Mouse (Mus musculus) midbrain, embryonic 10.5 days (tissue): ENCODE measurements around the gene Olfr707. TPM values are rescaled to one million over a fixed set of nuclear protein-coding genes. Genes with fewer than 3 reads are reported as not detected.
"Not testable (repeated sequence)": the region's sequence is repeated elsewhere in the genome, so short reads cannot be mapped to it uniquely, and the experiment has no call there.

Experiments used
- DNase-seq: peaks from one replicate; pipeline ENCODE4 v3.0.0-alpha.2; 2017; ENCODE audit warnings: low spot score
- H3K27ac ChIP-seq: fragments of 300-500 bp; sonication (generic); replicated peaks from 2 replicates; pipeline ENCODE4 v1.5.1; 2016; ENCODE audit warnings: mild to moderate bottlenecking
- H3K27me3 ChIP-seq: fragments of 300-500 bp; sonication (generic); 2 replicates; pipeline ENCODE4 v1.6.1; 2016; ENCODE audit warnings: low read depth, mild to moderate bottlenecking; ENCODE audit not compliant: poor library complexity, severe bottlenecking
- H3K36me3 ChIP-seq: fragments of 300-500 bp; sonication (generic); 2 replicates; pipeline ENCODE4 v1.6.1; 2016; ENCODE audit warnings: mild to moderate bottlenecking, moderate library complexity
- H3K4me1 ChIP-seq: fragments of 300-500 bp; sonication (generic); 2 replicates; pipeline ENCODE4 v1.6.1; 2016
- H3K4me3 ChIP-seq: fragments of 300-500 bp; sonication (generic); 2 replicates; pipeline ENCODE4 v1.5.1; 2016; ENCODE audit warnings: mild to moderate bottlenecking, moderate library complexity
- H3K9me3 ChIP-seq: fragments of 300-500 bp; sonication (generic); replicated peaks from 2 replicates; pipeline ENCODE4 v1.6.1; 2016; ENCODE audit warnings: mild to moderate bottlenecking
- WGBS: fragments of 180-500 bp; shearing (Covaris S2); methylation state at CpG from one replicate; pipeline ENCODE4 v1.1.7; 2016; 5-methylcytosine and 5-hydroxymethylcytosine counted together
- polyA plus RNA-seq: library from polyadenylated mRNA; unstranded; fragments of >200 nt; fragmentation: Nextera tagmentation; extraction: Ambion mirVana; gene quantifications from 2 replicates; pipeline ENCODE4 v1.2.1, GENCODE M21; 2016

Olfr707 gene
- polyA plus RNA-seq = not detected in 2 replicates

- H3K36me3 ChIP-seq, H3K9me3 ChIP-seq, DNase-seq, H3K27ac ChIP-seq, H3K27me3 ChIP-seq, H3K4me3 ChIP-seq, H3K4me1 ChIP-seq: not testable (repeated sequence)
- 84% methylated on average over 3 of the region's 3 CpGs for WGBS
These were observed at the start of gene Olfr707 for GRCm38 (mm10) chr7:106901141-106901540. Olfr707 (minus strand) TSS chr7:106901241.

GRCm38 (mm10) chr7:106948212-106948611 lies 47.2 kb upstream of the Olfr707 start, which contains the start of gene Olfr710:
Olfr710 (minus strand) TSS chr7:106948312.
- Histone ChIP-seq H3K27ac (no peak within 1 kb of the TSS), H3K36me3 (no peaks in the 10 kb centered on the region), H3K4me1 (no peaks in the 10 kb centered on the region), H3K9me3 (no peaks in the 10 kb centered on the region; the same call in 1 of the 2 replicates), H3K27me3 (no peaks in the 10 kb centered on the region), H3K4me3 (no peak within 1 kb of the TSS)
- WGBS = 84% methylated on average over 3 of the region's 3 CpGs
- DNase-seq = no peak

- Histone ChIP-seq H3K4me3 (no peak within 1 kb of the TSS), H3K27ac (no peak within 1 kb of the TSS), H3K4me1 (no peaks in the 10 kb centered on the region), H3K36me3 (no peaks in the 10 kb centered on the region), H3K9me3 (no peaks in the 10 kb centered on the region), H3K27me3 (no peaks in the 10 kb centered on the region)
- no peak for DNase-seq
These were observed 31.1 kb upstream of the Olfr707 start, which contains the start of gene Olfr709-ps1 for GRCm38 (mm10) chr7:106932119-106932518. Olfr709-ps1 (minus strand) TSS chr7:106932219.

GRCm38 (mm10) chr7:106920961-106921360 lies 19.9 kb upstream of the Olfr707 start:
- not testable (repeated sequence) for H3K36me3 ChIP-seq, H3K9me3 ChIP-seq, H3K4me1 ChIP-seq, H3K4me3 ChIP-seq, H3K27ac ChIP-seq, H3K27me3 ChIP-seq, DNase-seq
- 93% methylated on average over 7 of the region's 7 CpGs for WGBS

GRCm38 (mm10) chr7:106907676-106908075 lies 6.6 kb upstream of the Olfr707 start, which contains the start of gene Olfr1532-ps1:
Olfr1532-ps1 (plus strand) TSS chr7:106908001.
- H3K4me3 ChIP-seq = no peak within 1 kb of the TSS
- no peaks in the 10 kb centered on the region for H3K36me3 ChIP-seq
- WGBS = 70% methylated on average over 2 of the region's 2 CpGs
- H3K4me1 ChIP-seq = no peaks in the 10 kb centered on the region
- H3K27me3 ChIP-seq = no peaks in the 10 kb centered on the region
- no peak for DNase-seq
- no peak within 1 kb of the TSS for H3K27ac ChIP-seq
- H3K9me3 ChIP-seq = no peaks in the 10 kb centered on the region

GRCm38 (mm10) chr7:106888062-106888461 lies 13.0 kb downstream of the Olfr707 start, which contains the start of gene Olfr706:
Olfr706 (minus strand) TSS chr7:106888162.
- H3K27ac ChIP-seq = no peak within 1 kb of the TSS
- DNase-seq = no peak
- H3K9me3 ChIP-seq = no peaks in the 10 kb centered on the region
- no peaks in the 10 kb centered on the region for H3K27me3 ChIP-seq
- H3K4me1 ChIP-seq = no peaks in the 10 kb centered on the region
- WGBS = 75% methylated on average over 2 of the region's 2 CpGs
- H3K4me3 ChIP-seq = no peak within 1 kb of the TSS
- no peaks in the 10 kb centered on the region for H3K36me3 ChIP-seq

GRCm38 (mm10) chr7:106876791-106877190 lies 24.2 kb downstream of the Olfr707 start, which contains the start of gene Olfr705:
Olfr705 (minus strand) TSS chr7:106876891.
- Histone ChIP-seq H3K9me3 (no peaks in the 10 kb centered on the region; the same call in 1 of the 2 replicates), H3K36me3 (no peaks in the 10 kb centered on the region), H3K4me1 (no peaks in the 10 kb centered on the region), H3K27me3 (no peaks in the 10 kb centered on the region), H3K4me3 (no peak within 1 kb of the TSS), H3K27ac (no peak within 1 kb of the TSS)
- DNase-seq = no peak
- 80% methylated on average over 3 of the region's 3 CpGs for WGBS

GRCm38 (mm10) chr7:106862885-106863284 lies 38.2 kb downstream of the Olfr707 start, which contains the start of gene Olfr704:
Olfr704 (plus strand) TSS chr7:106863185.
- Histone ChIP-seq H3K36me3 (no peaks in the 10 kb centered on the region), H3K27me3 (no peaks in the 10 kb centered on the region), H3K9me3 (no peaks in the 10 kb centered on the region; the same call in 1 of the 2 replicates), H3K27ac (no peak within 1 kb of the TSS), H3K4me3 (no peak within 1 kb of the TSS), H3K4me1 (no peaks in the 10 kb centered on the region)
- DNase-seq = no peak

GRCm38 (mm10) chr7:106843060-106843459 lies 58.0 kb downstream of the Olfr707 start, which contains the start of gene Olfr703:
Olfr703 (plus strand) TSS chr7:106843360.
- DNase-seq = no peak
- H3K36me3 ChIP-seq = no peaks in the 10 kb centered on the region
- H3K27me3 ChIP-seq = no peaks in the 10 kb centered on the region
- H3K4me1 ChIP-seq = no peaks in the 10 kb centered on the region
- H3K4me3 ChIP-seq = no peak within 1 kb of the TSS
- no peak within 1 kb of the TSS for H3K27ac ChIP-seq
- WGBS = 61% methylated on average over 2 of the region's 2 CpGs
- no peaks in the 10 kb centered on the region for H3K9me3 ChIP-seq

Other genes with a start within 250 kb of the Olfr707 start
- gene Olfr693, start 220.7 kb downstream of the Olfr707 start, polyA plus RNA-seq = not detected in 2 replicates
- gene Olfr694, start 209.4 kb downstream of the Olfr707 start, polyA plus RNA-seq = not detected in 2 replicates
- gene Olfr695, start 184.8 kb downstream of the Olfr707 start, polyA plus RNA-seq = not detected in 2 replicates
- gene Olfr697, start 158.8 kb downstream of the Olfr707 start, polyA plus RNA-seq = not detected in 2 replicates
- not detected in 2 replicates for gene Olfr698, start 145.8 kb downstream of the Olfr707 start, polyA plus RNA-seq
- gene Olfr699, start 108.0 kb downstream of the Olfr707 start, polyA plus RNA-seq = not detected in 2 replicates
- not detected in 2 replicates for gene Olfr700, start 92.4 kb downstream of the Olfr707 start, polyA plus RNA-seq
- gene Olfr701, start 87.1 kb downstream of the Olfr707 start, polyA plus RNA-seq = not detected in 2 replicates
- gene Olfr702, start 67.3 kb downstream of the Olfr707 start, polyA plus RNA-seq = not detected in 2 replicates
- gene Olfr703, start 57.9 kb downstream of the Olfr707 start, polyA plus RNA-seq = not detected in 2 replicates
- gene Olfr704, start 38.1 kb downstream of the Olfr707 start, polyA plus RNA-seq = not detected in 2 replicates
- gene Olfr705, start 24.4 kb downstream of the Olfr707 start, polyA plus RNA-seq = not detected in 2 replicates
- not detected in 2 replicates for gene Olfr706, start 13.1 kb downstream of the Olfr707 start, polyA plus RNA-seq
- gene Olfr1532-ps1, start 6.8 kb upstream of the Olfr707 start, polyA plus RNA-seq = not detected in 2 replicates
- gene Olfr709-ps1, start 31.0 kb upstream of the Olfr707 start, polyA plus RNA-seq = not detected in 2 replicates
- gene Olfr710, start 47.1 kb upstream of the Olfr707 start, polyA plus RNA-seq = not detected in 2 replicates
- gene Olfr6, start 62.7 kb upstream of the Olfr707 start, polyA plus RNA-seq = not detected in 2 replicates
- gene Olfr711, start 74.2 kb upstream of the Olfr707 start, polyA plus RNA-seq = not detected in 2 replicates
- not detected in 2 replicates for gene Olfr2, start 104.8 kb upstream of the Olfr707 start, polyA plus RNA-seq
- not detected in 2 replicates for gene Olfr713, start 129.9 kb upstream of the Olfr707 start, polyA plus RNA-seq
- gene Olfr714, start 169.7 kb upstream of the Olfr707 start, polyA plus RNA-seq = not detected in 2 replicates
- not detected in 2 replicates for gene Olfr17, start 192.0 kb upstream of the Olfr707 start, polyA plus RNA-seq
- not detected in 2 replicates for gene Olfr715b, start 209.1 kb upstream of the Olfr707 start, polyA plus RNA-seq
- not detected in 2 replicates for gene Olfr715, start 229.8 kb upstream of the Olfr707 start, polyA plus RNA-seq
- not detected in 2 replicates for gene Olfr716, start 237.1 kb upstream of the Olfr707 start, polyA plus RNA-seq